Mouse (Mus musculus) ES-E14 (cell line): ENCODE measurements around the gene Olfr1126. TPM values are rescaled to one million over a fixed set of nuclear protein-coding genes. Genes with fewer than 3 reads are reported as not detected.

ENCODE experiments used
- DNase-seq: peaks from one replicate; pipeline ENCODE4 v3.0.0-alpha.2; 2013; ENCODE audit warnings: low read depth, low spot score
- H3K27ac ChIP-seq: 2 replicates; pipeline ENCODE4 v1.5.1; 2012; ENCODE audit warnings: low read depth, mild to moderate bottlenecking, low read length, moderate library complexity, mixed read lengths; ENCODE audit not compliant: poor library complexity, insufficient read depth, severe bottlenecking
- H3K36me3 ChIP-seq: 2 replicates; pipeline ENCODE4 v1.6.1; 2012; ENCODE audit warnings: mild to moderate bottlenecking, low read length, moderate library complexity, mixed read lengths; ENCODE audit not compliant: control insufficient read depth, poor library complexity, insufficient read depth, severe bottlenecking
- H3K4me1 ChIP-seq, 2 experiments: fragments of 150-350 bp in 1 of 2; sonication (generic) in 1 of 2; 2 replicates each; pipeline ENCODE4 v1.6.1; 2012; ENCODE audit warnings: low read length in 2 of 2, mild to moderate bottlenecking in 1 of 2, mixed read lengths in 1 of 2; ENCODE audit not compliant: control insufficient read depth in 2 of 2, insufficient read depth in 2 of 2, poor library complexity in 1 of 2
- H3K4me3 ChIP-seq, 2 experiments: fragments of 150-350 bp in 1 of 2; sonication (generic) in 1 of 2; 2 replicates each; pipeline ENCODE4 v1.5.1; 2012; ENCODE audit warnings: low read length in 2 of 2, low read depth in 1 of 2, mild to moderate bottlenecking in 1 of 2, mixed read lengths in 1 of 2; ENCODE audit not compliant: insufficient read depth in 1 of 2, poor library complexity in 1 of 2, severe bottlenecking in 1 of 2
- H3K9ac ChIP-seq: 2 replicates; pipeline ENCODE4 v1.6.1; 2012; ENCODE audit warnings: low read depth, mild to moderate bottlenecking, low read length, mixed read lengths; ENCODE audit not compliant: poor library complexity, insufficient read depth, severe bottlenecking
- H3K9me3 ChIP-seq: fragments of 150-350 bp; sonication (generic); 2 replicates; pipeline ENCODE4 v1.6.1; 2012; ENCODE audit warnings: low read depth, mild to moderate bottlenecking, low read length; ENCODE audit not compliant: control insufficient read depth, insufficient read depth
- CHD2 ChIP-seq: IDR thresholded peaks from 2 replicates; pipeline ENCODE4 v1.6.1; 2014; ENCODE audit warnings: mild to moderate bottlenecking, low read depth, low read length, inconsistent platforms
- HCFC1 ChIP-seq: IDR thresholded peaks from 2 replicates; pipeline ENCODE4 v1.6.1; 2012; ENCODE audit warnings: low read length, inconsistent platforms, borderline replicate concordance; ENCODE audit not compliant: insufficient read depth
- MAFK ChIP-seq: IDR thresholded peaks from 2 replicates; pipeline ENCODE4 v1.6.1; 2014; ENCODE audit warnings: mild to moderate bottlenecking, low read depth, low read length, inconsistent platforms; ENCODE audit not compliant: insufficient read depth
- ZC3H11A ChIP-seq: IDR thresholded peaks from 2 replicates; pipeline ENCODE4 v1.6.1; 2012; ENCODE audit warnings: low read depth, mild to moderate bottlenecking, inconsistent platforms, low read length, borderline replicate concordance
- ZNF384 ChIP-seq: IDR thresholded peaks from 2 replicates; pipeline ENCODE4 v1.6.1; 2012; ENCODE audit warnings: low read depth, low read length, inconsistent platforms
- in situ Hi-C, 2 experiments: fragments of 600-800 bp; cut with MboI; formaldehyde crosslinking; loops; one replicate each; pipeline ENCODE4 v1.15.1; 2025; ENCODE audit warnings: low sequenced_read_pairs in 2 of 2, inconsistent platforms in 1 of 2; ENCODE audit not compliant: unreplicated experiment in 2 of 2
- total RNA-seq: library from RNA; depleted of rRNA; stranded (reverse); fragments of 300-350 nt; gene quantifications from 2 replicates; pipeline ENCODE4 v1.2.3, GENCODE M21; 2012; rRNA removed

Olfr1126 gene
- total RNA-seq: not detected in 2 replicates

GRCm38 (mm10) chr2:87453662-87454061 is at the start of gene Olfr1126:
TSS of gene Olfr1126 (plus strand) at chr2:87453962.
- no peak for TF ChIP-seq ZC3H11A
- TF ChIP-seq MAFK: no peak
- TF ChIP-seq ZNF384: no peak
- TF ChIP-seq HCFC1: no peak
- no peak for TF ChIP-seq CHD2
- H3K27ac ChIP-seq: no peak within 1 kb of the TSS
- DNase-seq: no peak
- no peak within 1 kb of the TSS for H3K4me3 ChIP-seq
- in situ Hi-C loops: no loop called here
- no peaks in the 10 kb centered on the region for H3K9me3 ChIP-seq
- no peaks in the 10 kb centered on the region for H3K36me3 ChIP-seq
- no peak within 1 kb of the TSS for H3K9ac ChIP-seq
- H3K4me1 ChIP-seq: no peaks in the 10 kb centered on the region

- in situ Hi-C loops: no loop called here
- TF ChIP-seq CHD2 (no peak), HCFC1 (no peak), ZC3H11A (no peak), MAFK (no peak), ZNF384 (no peak)
- H3K27ac ChIP-seq: no peak within 1 kb of the TSS
- no peaks in the 10 kb centered on the region for H3K36me3 ChIP-seq
- no peaks in the 10 kb centered on the region for H3K9me3 ChIP-seq
- no peak within 1 kb of the TSS for H3K4me3 ChIP-seq
- no peak within 1 kb of the TSS for H3K9ac ChIP-seq
- no peak for DNase-seq
- H3K4me1 ChIP-seq: no peaks in the 10 kb centered on the region
Measured at GRCm38 (mm10) chr2:87416335-87416734, 37.4 kb upstream of the Olfr1126 start, which contains the start of gene Olfr1123. TSS of gene Olfr1123 (plus strand) at chr2:87416635.

DNA sequence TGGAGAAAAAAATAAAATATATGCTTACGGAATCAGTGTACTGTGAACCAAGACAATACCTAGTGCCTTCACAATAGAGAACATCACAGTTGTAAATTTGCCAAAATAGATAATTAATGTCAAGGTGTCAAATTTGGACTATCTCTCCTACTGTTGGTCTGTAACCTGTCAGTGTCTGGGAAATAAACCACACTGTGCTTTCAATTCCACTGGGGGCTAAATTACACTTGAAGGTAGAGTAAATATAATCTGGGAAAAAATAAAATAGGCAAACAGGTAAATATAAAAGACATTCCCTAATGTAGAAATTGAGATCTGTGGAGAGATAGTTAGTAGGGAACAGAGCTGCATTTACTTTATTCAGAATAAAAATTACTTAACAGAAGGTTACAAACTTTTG is 23.8 kb upstream of the Olfr1126 start, which contains the start of gene Olfr1124:
TSS of gene Olfr1124 (plus strand) at position 301 of the 400 bp plus-strand sequence.
- H3K4me3 ChIP-seq: no peak within 1 kb of the TSS
- H3K9ac ChIP-seq: no peak within 1 kb of the TSS
- DNase-seq: no peak
- in situ Hi-C loops: no loop called here
- TF ChIP-seq ZC3H11A: no peak
- TF ChIP-seq MAFK: no peak
- TF ChIP-seq CHD2: no peak
- TF ChIP-seq ZNF384: no peak
- TF ChIP-seq HCFC1: no peak
- no peaks in the 10 kb centered on the region for H3K36me3 ChIP-seq
- no peaks in the 10 kb centered on the region for H3K4me1 ChIP-seq
- H3K9me3 ChIP-seq: no peaks in the 10 kb centered on the region
- H3K27ac ChIP-seq: no peak within 1 kb of the TSS

- Histone ChIP-seq H3K36me3 (no peaks in the 10 kb centered on the region), H3K9ac (no peak overlapping the region), H3K27ac (no peak overlapping the region), H3K4me3 (no peak overlapping the region), H3K9me3 (no peaks in the 10 kb centered on the region), H3K4me1 (peaks cover 0 to 2% of the 10 kb centered on the region in 2 experiments; a peak in 1 of 4 replicates)
- TF ChIP-seq MAFK (no peak), ZC3H11A (no peak), HCFC1 (no peak), ZNF384 (no peak), CHD2 (no peak)
- no peak for DNase-seq
- in situ Hi-C loops: no loop called here
Measured at GRCm38 (mm10) chr2:87437731-87438130, 16.0 kb upstream of the Olfr1126 start.

DNA sequence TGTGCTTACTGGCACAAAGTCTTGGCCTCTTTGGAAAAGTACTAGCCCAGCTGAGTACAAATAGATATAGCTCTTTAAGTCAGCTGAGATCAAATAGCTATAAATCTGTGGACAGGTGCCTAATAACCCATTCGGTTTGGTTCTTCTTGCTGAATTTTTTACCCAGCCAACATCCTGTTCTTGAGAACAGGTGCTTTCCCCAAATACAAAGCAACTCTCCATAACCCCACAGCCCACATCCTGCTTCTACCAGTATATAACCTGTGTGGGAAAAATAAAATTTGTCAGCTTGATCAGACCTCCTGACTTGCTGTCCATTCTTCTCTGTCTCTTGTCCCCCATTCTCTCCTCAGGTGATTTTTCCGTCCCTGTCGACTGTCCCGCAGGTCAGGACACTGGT is 8.0 kb downstream of the Olfr1126 start:
- Histone ChIP-seq H3K36me3 (no peaks in the 10 kb centered on the region), H3K4me1 (no peaks in the 10 kb centered on the region), H3K4me3 (no peak overlapping the region), H3K9ac (no peak overlapping the region), H3K9me3 (no peaks in the 10 kb centered on the region), H3K27ac (no peak overlapping the region)
- in situ Hi-C loops: no loop called here
- DNase-seq: no peak
- no peak for TF ChIP-seq CHD2
- no peak for TF ChIP-seq MAFK
- TF ChIP-seq ZC3H11A: no peak
- no peak for TF ChIP-seq HCFC1
- no peak for TF ChIP-seq ZNF384
